Mouse (Mus musculus): ENCODE results near the gene Mrpl49. TPM values are rescaled to one million over a fixed set of nuclear protein-coding genes. Genes with fewer than 3 reads are reported as not detected.

Mrpl49 gene
- polyA plus RNA-seq, 1 experiment from 2014 or later, result 67.4 TPM

GRCm38 (mm10) chr19:6015511-6016315 lies 41.9 kb downstream of the Mrpl49 start, which contains the start of gene Capn1:
Capn1 (minus strand) TSS chr19:6015897.
- no peaks in the 10 kb centered on the region for H3K27me3 ChIP-seq (ENCODE audit: control insufficient read depth, insufficient read depth, low read length)
- H3K4me2 ChIP-seq (ENCODE audit: low read depth, low read length), result peak within 1 kb of the TSS; percentile 84
- 3% methylated on average over 40 of the region's 40 CpGs for WGBS
- no peaks in the 10 kb centered on the region for H3K9me3 ChIP-seq (replicated peaks; ENCODE audit: control insufficient read depth, low read length)
- peaks cover 12% of the 10 kb centered on the region; the same call in 1 of the 2 replicates for H3K4me1 ChIP-seq (ENCODE audit: control insufficient read depth, insufficient read depth, low read length)
- H3K9ac ChIP-seq (ENCODE audit: low read length), result peak within 1 kb of the TSS; percentile 74
- peak within 1 kb of the TSS; percentile 73 for H3K27ac ChIP-seq (ENCODE audit: low read length)
- H3K36me3 ChIP-seq (ENCODE audit: control insufficient read depth, insufficient read depth), result no peaks in the 10 kb centered on the region
- H3K4me3 ChIP-seq (ENCODE audit: low read length), result peak within 1 kb of the TSS; percentile 63
- ATAC-seq (replicated peaks; ENCODE audit: extremely low read depth, insufficient read depth, low FRiP score), result peak; percentile 72

GRCm38 (mm10) chr19:6014991-6015510 lies 42.5 kb downstream of the Mrpl49 start:
- WGBS, result 4% methylated on average over 13 of the region's 18 CpGs
- Histone ChIP-seq H3K27me3 (ENCODE audit: control insufficient read depth, insufficient read depth, low read length) (no peaks in the 10 kb centered on the region), H3K9me3 (replicated peaks; ENCODE audit: control insufficient read depth, low read length) (no peaks in the 10 kb centered on the region), H3K4me2 (ENCODE audit: low read depth, low read length) (peak overlapping the region; percentile 84), H3K36me3 (ENCODE audit: control insufficient read depth, insufficient read depth) (no peaks in the 10 kb centered on the region), H3K9ac (ENCODE audit: low read length) (peak overlapping the region; percentile 74), H3K27ac (ENCODE audit: low read length) (peak overlapping the region; percentile 73), H3K4me1 (ENCODE audit: control insufficient read depth, insufficient read depth, low read length) (peaks cover 10% of the 10 kb centered on the region; the same call in 1 of the 2 replicates), H3K4me3 (ENCODE audit: low read length) (peak overlapping the region; percentile 63)
- peak; percentile 79 for ATAC-seq (replicated peaks; ENCODE audit: extremely low read depth, insufficient read depth, low FRiP score)

GRCm38 (mm10) chr19:6013691-6014090 lies 43.9 kb downstream of the Mrpl49 start:
- Histone ChIP-seq H3K4me1 (ENCODE audit: control insufficient read depth, insufficient read depth, low read length) (peaks cover 10% of the 10 kb centered on the region; the same call in 1 of the 2 replicates), H3K27ac (ENCODE audit: low read length) (no peak overlapping the region), H3K36me3 (ENCODE audit: control insufficient read depth, insufficient read depth) (no peaks in the 10 kb centered on the region), H3K4me3 (ENCODE audit: low read length) (no peak overlapping the region), H3K4me2 (ENCODE audit: low read depth, low read length) (no peak overlapping the region), H3K9ac (ENCODE audit: low read length) (no peak overlapping the region), H3K9me3 (replicated peaks; ENCODE audit: control insufficient read depth, low read length) (no peaks in the 10 kb centered on the region), H3K27me3 (ENCODE audit: control insufficient read depth, insufficient read depth, low read length) (no peaks in the 10 kb centered on the region)
- ATAC-seq (replicated peaks; ENCODE audit: extremely low read depth, insufficient read depth, low FRiP score), result no peak
- WGBS, result 91% methylated on average over 10 of the region's 10 CpGs

GRCm38 (mm10) chr19:6009137-6009536 lies 48.4 kb downstream of the Mrpl49 start:
- peaks cover 3% of the 10 kb centered on the region for H3K36me3 ChIP-seq (ENCODE audit: control insufficient read depth, insufficient read depth)
- no peaks in the 10 kb centered on the region for H3K9me3 ChIP-seq (replicated peaks; ENCODE audit: control insufficient read depth, low read length)
- no peaks in the 10 kb centered on the region for H3K27me3 ChIP-seq (ENCODE audit: control insufficient read depth, insufficient read depth, low read length)
- H3K27ac ChIP-seq (ENCODE audit: low read length), result no peak overlapping the region
- no peaks in the 10 kb centered on the region; the same call in 1 of the 2 replicates for H3K4me1 ChIP-seq (ENCODE audit: control insufficient read depth, insufficient read depth, low read length)
- no peak overlapping the region for H3K9ac ChIP-seq (ENCODE audit: low read length)
- no peak overlapping the region for H3K4me3 ChIP-seq (ENCODE audit: low read length)
- no peak for ATAC-seq (replicated peaks; ENCODE audit: extremely low read depth, insufficient read depth, low FRiP score)
- 79% methylated on average over 8 of the region's 8 CpGs for WGBS
- no peak overlapping the region for H3K4me2 ChIP-seq (ENCODE audit: low read depth, low read length)

GRCm38 (mm10) chr19:6007013-6007412 lies 50.6 kb downstream of the Mrpl49 start:
- Histone ChIP-seq H3K36me3 (ENCODE audit: control insufficient read depth, insufficient read depth) (peaks cover 3% of the 10 kb centered on the region), H3K4me2 (ENCODE audit: low read depth, low read length) (no peak overlapping the region), H3K9ac (ENCODE audit: low read length) (no peak overlapping the region), H3K9me3 (replicated peaks; ENCODE audit: control insufficient read depth, low read length) (no peaks in the 10 kb centered on the region), H3K27me3 (ENCODE audit: control insufficient read depth, insufficient read depth, low read length) (no peaks in the 10 kb centered on the region), H3K27ac (ENCODE audit: low read length) (no peak overlapping the region), H3K4me1 (ENCODE audit: control insufficient read depth, insufficient read depth, low read length) (no peaks in the 10 kb centered on the region), H3K4me3 (ENCODE audit: low read length) (no peak overlapping the region)
- no peak for ATAC-seq (replicated peaks; ENCODE audit: extremely low read depth, insufficient read depth, low FRiP score)
- WGBS, result 86% methylated on average over 13 of the region's 13 CpGs

GRCm38 (mm10) chr19:6005541-6005940 lies 52.0 kb downstream of the Mrpl49 start:
- Histone ChIP-seq H3K4me3 (ENCODE audit: low read length) (no peak overlapping the region), H3K4me1 (ENCODE audit: control insufficient read depth, insufficient read depth, low read length) (no peaks in the 10 kb centered on the region), H3K27me3 (ENCODE audit: control insufficient read depth, insufficient read depth, low read length) (no peaks in the 10 kb centered on the region), H3K9me3 (replicated peaks; ENCODE audit: control insufficient read depth, low read length) (no peaks in the 10 kb centered on the region), H3K27ac (ENCODE audit: low read length) (no peak overlapping the region), H3K4me2 (ENCODE audit: low read depth, low read length) (no peak overlapping the region), H3K9ac (ENCODE audit: low read length) (no peak overlapping the region), H3K36me3 (ENCODE audit: control insufficient read depth, insufficient read depth) (peaks cover 3% of the 10 kb centered on the region)
- ATAC-seq (replicated peaks; ENCODE audit: extremely low read depth, insufficient read depth, low FRiP score), result no peak
- 59% methylated on average over 11 of the region's 11 CpGs for WGBS

Small RNA genes lying within 50 kb of the gene (microRNA-seq; reads per million reads assigned to microRNA genes)
- 1.6 reads per million for gene Mir6988

Other genes with a start within 250 kb of the Mrpl49 start
- 33.6 and 34.8 TPM in 2 replicates for gene Frmd8, start 182.5 kb downstream of the Mrpl49 start, polyA plus RNA-seq (2015; fragmentation: Nextera tagmentation; extraction: Ambion mirVana)
- gene Slc25a45, start 180.0 kb downstream of the Mrpl49 start, polyA plus RNA-seq (2015; fragmentation: Nextera tagmentation; extraction: Ambion mirVana), result 4.6 and 5.0 TPM in 2 replicates
- gene Tigd3, start 163.6 kb downstream of the Mrpl49 start, polyA plus RNA-seq (2015; fragmentation: Nextera tagmentation; extraction: Ambion mirVana), result 1.5 and 1.6 TPM in 2 replicates
- 97.5 and 103 TPM in 2 replicates for gene Dpf2, start 144.8 kb downstream of the Mrpl49 start, polyA plus RNA-seq (2015; fragmentation: Nextera tagmentation; extraction: Ambion mirVana)
- gene Cdc42ep2, start 133.0 kb downstream of the Mrpl49 start, polyA plus RNA-seq (2015; fragmentation: Nextera tagmentation; extraction: Ambion mirVana), result 12.4 and 12.6 TPM in 2 replicates
- gene Pola2, start 93.6 kb downstream of the Mrpl49 start, polyA plus RNA-seq (2015; fragmentation: Nextera tagmentation; extraction: Ambion mirVana), result 48.3 and 55.2 TPM in 2 replicates
- 0.07 TPM in 1 of 2 replicates, not detected in the other for gene Slc22a20, start 71.6 kb downstream of the Mrpl49 start, polyA plus RNA-seq (2015; fragmentation: Nextera tagmentation; extraction: Ambion mirVana)
- gene Capn1, start 41.9 kb downstream of the Mrpl49 start, polyA plus RNA-seq (2015; fragmentation: Nextera tagmentation; extraction: Ambion mirVana), result 9.5 and 10.0 TPM in 2 replicates
- gene Syvn1, start 11.2 kb downstream of the Mrpl49 start, polyA plus RNA-seq (2015; fragmentation: Nextera tagmentation; extraction: Ambion mirVana), result 15.8 and 18.6 TPM in 2 replicates
- gene Fau, start 59 bp upstream of the Mrpl49 start, polyA plus RNA-seq (2015; fragmentation: Nextera tagmentation; extraction: Ambion mirVana), result 354 and 453 TPM in 2 replicates
- 21.8 and 24.7 TPM in 2 replicates for gene Znhit2, start 3.4 kb upstream of the Mrpl49 start, polyA plus RNA-seq (2015; fragmentation: Nextera tagmentation; extraction: Ambion mirVana)
- 6.6 and 8.7 TPM in 2 replicates for gene Tm7sf2, start 10.6 kb upstream of the Mrpl49 start, polyA plus RNA-seq (2015; fragmentation: Nextera tagmentation; extraction: Ambion mirVana)
- 49.0 and 50.7 TPM in 2 replicates for gene Vps51, start 19.4 kb upstream of the Mrpl49 start, polyA plus RNA-seq (2015; fragmentation: Nextera tagmentation; extraction: Ambion mirVana)
- not detected in 2 replicates for gene Tmem262, start 22.2 kb upstream of the Mrpl49 start, polyA plus RNA-seq (2015; fragmentation: Nextera tagmentation; extraction: Ambion mirVana)
- gene Gm28374, start 24.5 kb upstream of the Mrpl49 start, polyA plus RNA-seq (2015; fragmentation: Nextera tagmentation; extraction: Ambion mirVana), result 0.56 and 1.3 TPM in 2 replicates
- gene Zfpl1, start 27.2 kb upstream of the Mrpl49 start, polyA plus RNA-seq (2015; fragmentation: Nextera tagmentation; extraction: Ambion mirVana), result 46.1 and 48.1 TPM in 2 replicates
- 26.9 and 28.1 TPM in 2 replicates for gene Cdca5, start 27.2 kb upstream of the Mrpl49 start, polyA plus RNA-seq (2015; fragmentation: Nextera tagmentation; extraction: Ambion mirVana)
- gene AC131692.1, start 36.6 kb upstream of the Mrpl49 start, polyA plus RNA-seq (2015; fragmentation: Nextera tagmentation; extraction: Ambion mirVana), result 0.30 and 0.49 TPM in 2 replicates
- 0.27 and 3.9 TPM in 2 replicates for gene Naaladl1, start 48.0 kb upstream of the Mrpl49 start, polyA plus RNA-seq (2015; fragmentation: Nextera tagmentation; extraction: Ambion mirVana)
- 32.3 and 33.9 TPM in 2 replicates for gene Sac3d1, start 60.9 kb upstream of the Mrpl49 start, polyA plus RNA-seq (2015; fragmentation: Nextera tagmentation; extraction: Ambion mirVana)
- gene Snx15, start 70.5 kb upstream of the Mrpl49 start, polyA plus RNA-seq (2015; fragmentation: Nextera tagmentation; extraction: Ambion mirVana), result 20.5 and 25.1 TPM in 2 replicates
- gene Batf2, start 83.2 kb upstream of the Mrpl49 start, polyA plus RNA-seq (2015; fragmentation: Nextera tagmentation; extraction: Ambion mirVana), result 0.11 TPM in 1 of 2 replicates, not detected in the other
- gene Arl2, start 83.8 kb upstream of the Mrpl49 start, polyA plus RNA-seq (2015; fragmentation: Nextera tagmentation; extraction: Ambion mirVana), result 77.2 and 84.5 TPM in 2 replicates
- gene Majin, start 126.6 kb upstream of the Mrpl49 start, polyA plus RNA-seq (2015; fragmentation: Nextera tagmentation; extraction: Ambion mirVana), result not detected in 2 replicates
- gene Gpha2, start 168.6 kb upstream of the Mrpl49 start, polyA plus RNA-seq (2015; fragmentation: Nextera tagmentation; extraction: Ambion mirVana), result 0.25 TPM in 1 of 2 replicates, not detected in the other
- 22.6 and 23.4 TPM in 2 replicates for gene Ppp2r5b, start 178.1 kb upstream of the Mrpl49 start, polyA plus RNA-seq (2015; fragmentation: Nextera tagmentation; extraction: Ambion mirVana)
- 8.0 and 8.9 TPM in 2 replicates for gene Atg2a, start 183.9 kb upstream of the Mrpl49 start, polyA plus RNA-seq (2015; fragmentation: Nextera tagmentation; extraction: Ambion mirVana)
- gene Ehd1, start 218.9 kb upstream of the Mrpl49 start, polyA plus RNA-seq (2015; fragmentation: Nextera tagmentation; extraction: Ambion mirVana), result 63.7 and 73.2 TPM in 2 replicates
- gene Cdc42bpg, start 248.7 kb upstream of the Mrpl49 start, polyA plus RNA-seq (2015; fragmentation: Nextera tagmentation; extraction: Ambion mirVana), result 0.64 and 0.67 TPM in 2 replicates